In the genomic region with DNA sequence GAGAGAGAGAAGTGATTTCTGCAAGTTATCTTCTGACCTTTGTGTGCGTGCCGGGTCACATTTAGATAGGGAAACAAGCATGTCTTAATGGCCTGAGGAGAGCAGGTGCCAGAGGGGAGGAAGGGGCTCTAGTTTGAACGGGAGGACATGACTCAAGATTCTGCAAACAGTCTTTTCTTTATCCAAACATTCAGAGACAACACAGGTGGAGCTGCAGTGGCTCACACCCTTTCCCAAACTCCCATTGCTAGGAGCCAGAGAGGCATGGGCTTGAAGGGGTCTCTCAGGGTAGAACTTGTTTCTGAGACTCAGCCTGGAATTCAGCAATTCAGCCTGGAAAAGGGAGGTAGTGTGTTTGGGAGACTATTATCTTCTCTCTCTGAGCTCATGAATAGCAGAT, we compare ENCODE assay signal across 44 mouse cellular contexts. TPM values are rescaled to one million over a fixed set of nuclear protein-coding genes. Genes with fewer than 3 reads are reported as not detected.
"Had no signal": no experiment of that assay in that cellular context is flagged by ENCODE, and none has a peak within 500 bp of the region (broad histone marks: within the 10 kb centered on the region; RNA-seq: fewer than 3 reads in every experiment).

No protein-coding gene starts in this region.

- H3K9me3 ChIP-seq: limb, embryonic 10.5 days; limb, embryonic 12.5 days; limb, embryonic 13.5 days; limb, embryonic 15.5 days; liver, embryonic 12.5 days; liver, embryonic 13.5 days; liver, embryonic 15.5 days; lung, embryonic 15.5 days; megakaryocyte, embryonic 14.5 days; midbrain, embryonic 12.5 days; midbrain, embryonic 13.5 days; midbrain, embryonic 15.5 days; neural tube, embryonic 12.5 days had no signal

- H3K27ac ChIP-seq: limb, embryonic 10.5 days; limb, embryonic 12.5 days; limb, embryonic 13.5 days; limb, embryonic 15.5 days; liver, embryonic 12.5 days; liver, embryonic 13.5 days; liver, embryonic 14.5 days; liver, embryonic 15.5 days; lung, embryonic 15.5 days; macrophage; midbrain, embryonic 12.5 days; midbrain, embryonic 13.5 days; midbrain, embryonic 15.5 days; neural tube, embryonic 12.5 days had no signal

- ATAC-seq: liver, embryonic 12.5 days; liver, postnatal 0 days; lung, postnatal 0 days; midbrain, embryonic 13.5 days; midbrain, embryonic 15.5 days; midbrain, embryonic 16.5 days had no signal

- H3K4me1 ChIP-seq: limb, embryonic 12.5 days; limb, embryonic 13.5 days; limb, embryonic 15.5 days; liver, embryonic 12.5 days; liver, embryonic 13.5 days; liver, embryonic 15.5 days; midbrain, embryonic 12.5 days; midbrain, embryonic 13.5 days; midbrain, embryonic 15.5 days; neural tube, embryonic 12.5 days had no signal

- H3K36me3 ChIP-seq: limb, embryonic 10.5 days; limb, embryonic 12.5 days; limb, embryonic 13.5 days; limb, embryonic 15.5 days; liver, embryonic 12.5 days; liver, embryonic 13.5 days; liver, embryonic 15.5 days; lung, embryonic 15.5 days; midbrain, embryonic 15.5 days; neural tube, embryonic 12.5 days had no signal

- H3K9ac ChIP-seq: limb, embryonic 12.5 days; limb, embryonic 13.5 days; limb, embryonic 15.5 days; liver, embryonic 12.5 days; liver, embryonic 13.5 days; liver, embryonic 14.5 days; liver, embryonic 15.5 days; liver, postnatal 0 days; lung, embryonic 14.5 days; lung, embryonic 15.5 days; midbrain, embryonic 12.5 days; midbrain, embryonic 13.5 days; midbrain, embryonic 15.5 days; neural tube, embryonic 12.5 days had no signal

- H3K27me3 ChIP-seq: limb, embryonic 12.5 days; limb, embryonic 13.5 days; limb, embryonic 15.5 days; liver, embryonic 12.5 days; liver, embryonic 13.5 days; liver, embryonic 15.5 days; lung, embryonic 15.5 days; midbrain, embryonic 12.5 days; midbrain, embryonic 13.5 days; midbrain, embryonic 15.5 days; neural tube, embryonic 12.5 days had no signal

- H3K4me3 ChIP-seq: limb, embryonic 10.5 days; limb, embryonic 12.5 days; limb, embryonic 13.5 days; limb, embryonic 15.5 days; liver, embryonic 12.5 days; liver, embryonic 13.5 days; liver, embryonic 15.5 days; lung, embryonic 15.5 days; megakaryocyte, embryonic 14.5 days; midbrain, embryonic 12.5 days; midbrain, embryonic 13.5 days; midbrain, embryonic 15.5 days; myocyte; neural tube, embryonic 12.5 days had no signal

- H3K4me2 ChIP-seq: limb, embryonic 12.5 days; limb, embryonic 13.5 days; limb, embryonic 15.5 days; liver, embryonic 11.5 days; liver, embryonic 12.5 days; liver, embryonic 13.5 days; liver, embryonic 15.5 days; lung, embryonic 14.5 days; lung, embryonic 15.5 days; midbrain, embryonic 12.5 days; midbrain, embryonic 13.5 days; midbrain, embryonic 15.5 days; neural tube, embryonic 12.5 days had no signal

- DNase-seq: left cerebral cortex, postnatal 4 days; liver; liver, embryonic 13.5 days; liver, postnatal 0 days; lung, adult 18-20 months; lung, adult 2 months; lung, embryonic 14.5 days; lung, postnatal 10 days; lung, postnatal 14 days; lung, postnatal 36 days; lung, postnatal 4 days; midbrain, embryonic 14.5 days had no signal

RNA-seq across cellular contexts. Expression of gene Tex35, which starts 15.4 kb away (rescaled TPM):
- total RNA-seq: left cerebral cortex, adult 8-10 months; left cerebral cortex, postnatal 14 days; left cerebral cortex, postnatal 25 days; left cerebral cortex, postnatal 36 days; megakaryocyte progenitor cell, adult 5-6 weeks; megakaryocyte, adult 5-6 weeks; megakaryocyte-erythroid progenitor cell, adult 5-6 weeks; midbrain, postnatal 0 days; monocyte, adult 5-6 weeks had no signal
- polyA plus RNA-seq: limb, embryonic 10.5 days; limb, embryonic 11.5 days; limb, embryonic 12.5 days; limb, embryonic 13.5 days; limb, embryonic 14.5 days; limb, embryonic 15.5 days; liver, embryonic 11.5 days; liver, embryonic 12.5 days; liver, embryonic 13.5 days; liver, embryonic 14.5 days; liver, embryonic 15.5 days; liver, embryonic 16.5 days; liver, postnatal 0 days; lung, embryonic 14.5 days; lung, embryonic 15.5 days; lung, embryonic 16.5 days; lung, postnatal 0 days; macrophage; midbrain, embryonic 12.5 days; midbrain, embryonic 13.5 days; midbrain, embryonic 14.5 days; midbrain, embryonic 15.5 days; midbrain, embryonic 16.5 days; midbrain, postnatal 0 days; neural tube, embryonic 11.5 days; neural tube, embryonic 12.5 days had no signal
